Mouse (Mus musculus) liver, postnatal 0 days (tissue): ENCODE measurements around the gene Hoxa1.

Experiments
- CTCF ChIP-seq: sonication (generic); IDR thresholded peaks from 2 replicates; pipeline ENCODE4 v1.5.1; 2016; ENCODE audit warnings: antibody characterized with exemption, low read depth
- EP300 ChIP-seq: IDR thresholded peaks from 2 replicates; pipeline ENCODE4 v1.6.1; 2016; ENCODE audit warnings: antibody characterized with exemption, low read depth, mild to moderate bottlenecking

GRCm38 (mm10) chr6:52160511-52161335 lies 2.6 kb upstream of the Hoxa1 start:
- TF ChIP-seq EP300 (no peak), CTCF (no peak)
